Mouse (Mus musculus): Measurements from ENCODE around the gene Neurl4. TPM values are rescaled to one million over a fixed set of nuclear protein-coding genes. Genes with fewer than 3 reads are reported as not detected.

The Neurl4 gene
- polyA plus RNA-seq, 1 experiment: 42.2 TPM

DNA sequence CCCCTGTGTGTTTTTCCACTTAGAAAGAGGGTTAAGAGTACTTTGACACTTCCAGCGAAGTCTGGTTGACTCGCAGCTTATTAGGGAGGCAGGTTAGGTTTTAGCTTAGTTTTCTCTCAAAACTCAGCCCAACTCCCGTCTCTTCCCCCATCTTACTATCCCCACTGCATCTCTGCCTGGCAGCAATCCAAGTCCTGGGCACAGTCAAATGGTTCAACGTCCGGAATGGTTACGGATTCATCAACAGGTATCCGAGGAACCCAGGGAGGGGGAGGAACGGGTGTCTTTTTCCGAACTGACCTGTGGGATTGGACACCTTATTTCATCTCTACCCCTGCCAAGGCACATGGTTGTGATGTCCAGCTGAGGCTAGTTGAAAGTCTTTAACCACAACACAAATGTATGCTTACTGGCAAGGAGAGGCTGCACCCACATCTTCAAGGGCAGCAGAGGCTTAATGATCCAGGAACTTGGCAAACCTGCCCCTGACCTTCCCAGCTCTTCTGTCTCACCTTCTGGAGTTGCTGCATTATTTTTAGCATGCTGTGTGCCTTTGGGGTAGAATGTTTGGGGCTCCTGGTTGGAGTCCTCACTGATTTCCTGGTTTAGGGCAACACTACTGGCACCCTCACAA, 36.0 kb downstream of the Neurl4 start:
- Histone ChIP-seq H3ac (ENCODE audit: control insufficient read depth, insufficient read length) (no peak overlapping the region), H3K79me2 (ENCODE audit: control insufficient read depth, insufficient read depth) (no peaks in the 10 kb centered on the region), H3K4me3 (no peak overlapping the region), H3K27me3 (ENCODE audit: control insufficient read depth, insufficient read depth, insufficient read length) (peaks cover 48% of the 10 kb centered on the region), H3K4me2 (ENCODE audit: low read depth) (no peak overlapping the region), H3K36me3 (ENCODE audit: control insufficient read depth, insufficient read depth) (no peaks in the 10 kb centered on the region)
- TF ChIP-seq TCF12 (IDR thresholded peaks at IDR 0.05; ENCODE audit: insufficient read depth, poor library complexity, severe bottlenecking): no peak
- TF ChIP-seq REST (IDR thresholded peaks at IDR 0.05; ENCODE audit: insufficient read depth, insufficient read length): no peak
- no peak for TF ChIP-seq USF1 (IDR thresholded peaks at IDR 0.05; ENCODE audit: low read depth)
- no peak for TF ChIP-seq MYOD1 (IDR thresholded peaks at IDR 0.05; ENCODE audit: control insufficient read depth in 1 of 3, insufficient read length in 2 of 3, low read depth in 2 of 3)
- TF ChIP-seq POLR2A (IDR thresholded peaks at IDR 0.05; ENCODE audit: insufficient read length, low read depth): no peak
- TF ChIP-seq MAX (IDR thresholded peaks at IDR 0.05; ENCODE audit: low read depth): no peak
- no peak for TF ChIP-seq SRF (IDR thresholded peaks at IDR 0.05; ENCODE audit: control insufficient read depth, insufficient read length, low read depth)
- no peak for TF ChIP-seq CEBPB (IDR thresholded peaks at IDR 0.05; ENCODE audit: insufficient read depth, poor library complexity, severe bottlenecking)
- no peak for TF ChIP-seq E2F4 (IDR thresholded peaks at IDR 0.05; ENCODE audit: insufficient read depth)
- TF ChIP-seq MYOG (IDR thresholded peaks at IDR 0.05; ENCODE audit: control insufficient read depth in 1 of 3, insufficient read depth in 1 of 3, insufficient read length in 2 of 3, low read depth in 2 of 3): no peak
- TF ChIP-seq POLR2AphosphoS2 (IDR thresholded peaks at IDR 0.05; ENCODE audit: insufficient read length, low read depth): no peak

DNA sequence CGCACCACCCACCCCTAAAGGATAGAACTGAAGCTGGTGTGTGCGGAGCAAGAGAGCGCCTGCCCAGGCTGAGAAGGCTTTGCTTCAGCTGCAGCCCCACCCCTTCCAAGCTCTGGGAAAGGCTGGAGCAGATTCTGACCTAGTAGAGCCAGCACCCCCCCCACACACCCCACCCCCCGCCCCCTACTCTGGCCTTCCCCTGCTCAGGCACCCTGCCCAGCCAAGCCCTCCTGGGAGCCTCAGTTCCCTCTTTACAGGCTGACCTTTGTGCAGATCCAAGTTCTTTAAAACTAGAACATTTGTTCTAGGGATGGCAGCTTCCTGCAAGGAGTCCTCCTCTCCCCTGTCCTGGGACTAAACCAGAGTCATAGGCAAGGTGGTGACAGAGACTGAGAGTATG, 36.5 kb downstream of the Neurl4 start:
- H3K27me3 ChIP-seq (ENCODE audit: control insufficient read depth, insufficient read depth, insufficient read length): peaks cover 48% of the 10 kb centered on the region
- no peak overlapping the region for H3K4me3 ChIP-seq
- no peaks in the 10 kb centered on the region for H3K36me3 ChIP-seq (ENCODE audit: control insufficient read depth, insufficient read depth)
- TF ChIP-seq POLR2AphosphoS2 (IDR thresholded peaks at IDR 0.05; ENCODE audit: insufficient read length, low read depth): no peak
- no peaks in the 10 kb centered on the region for H3K79me2 ChIP-seq (ENCODE audit: control insufficient read depth, insufficient read depth)
- H3ac ChIP-seq (ENCODE audit: control insufficient read depth, insufficient read length): no peak overlapping the region
- H3K4me2 ChIP-seq (ENCODE audit: low read depth): no peak overlapping the region

DNA sequence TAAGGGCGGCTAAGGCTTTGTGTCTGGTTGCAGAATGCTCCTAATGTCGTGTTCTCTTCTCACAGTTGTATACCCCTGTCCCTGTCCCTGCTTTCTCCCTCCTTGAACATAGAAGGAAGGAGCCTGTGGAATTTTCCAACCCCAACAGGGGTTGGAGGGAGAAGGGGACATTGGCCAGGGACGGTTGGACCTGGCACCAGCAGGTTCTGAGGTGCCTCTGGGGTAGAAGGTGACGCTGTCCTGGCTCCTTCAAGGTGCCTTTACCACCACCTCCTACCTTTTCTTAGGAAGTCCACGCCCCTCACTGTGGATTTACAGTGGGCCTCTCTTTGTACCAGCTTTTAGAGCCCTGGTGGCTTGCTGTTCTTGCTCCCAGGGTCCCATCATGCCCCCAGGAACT, 37.0 kb downstream of the Neurl4 start:
- Histone ChIP-seq H3K4me3 (no peak overlapping the region), H3ac (ENCODE audit: control insufficient read depth, insufficient read length) (no peak overlapping the region), H3K27me3 (ENCODE audit: control insufficient read depth, insufficient read depth, insufficient read length) (peaks cover 48% of the 10 kb centered on the region), H3K36me3 (ENCODE audit: control insufficient read depth, insufficient read depth) (no peaks in the 10 kb centered on the region), H3K4me2 (ENCODE audit: low read depth) (no peak overlapping the region), H3K79me2 (ENCODE audit: control insufficient read depth, insufficient read depth) (no peaks in the 10 kb centered on the region)
- TF ChIP-seq POLR2A (IDR thresholded peaks at IDR 0.05; ENCODE audit: insufficient read length, low read depth): no peak
- TF ChIP-seq TCF3 (IDR thresholded peaks at IDR 0.05; ENCODE audit: insufficient read length, low read depth): no peak
- TF ChIP-seq SRF (IDR thresholded peaks at IDR 0.05; ENCODE audit: control insufficient read depth, insufficient read length, low read depth): no peak
- TF ChIP-seq USF1 (IDR thresholded peaks at IDR 0.05; ENCODE audit: low read depth): no peak
- no peak for TF ChIP-seq POLR2AphosphoS2 (IDR thresholded peaks at IDR 0.05; ENCODE audit: insufficient read length, low read depth)
- TF ChIP-seq MYOG (IDR thresholded peaks at IDR 0.05; ENCODE audit: control insufficient read depth in 1 of 3, insufficient read depth in 1 of 3, insufficient read length in 2 of 3, low read depth in 2 of 3): no peak
- no peak for TF ChIP-seq MYOD1 (IDR thresholded peaks at IDR 0.05; ENCODE audit: control insufficient read depth in 1 of 3, insufficient read length in 2 of 3, low read depth in 2 of 3)
- no peak for TF ChIP-seq REST (IDR thresholded peaks at IDR 0.05; ENCODE audit: insufficient read depth, insufficient read length)
- no peak for TF ChIP-seq E2F4 (IDR thresholded peaks at IDR 0.05; ENCODE audit: insufficient read depth)
- no peak for TF ChIP-seq CEBPB (IDR thresholded peaks at IDR 0.05; ENCODE audit: insufficient read depth, poor library complexity, severe bottlenecking)
- TF ChIP-seq MAX (IDR thresholded peaks at IDR 0.05; ENCODE audit: low read depth): no peak
- TF ChIP-seq TCF12 (IDR thresholded peaks at IDR 0.05; ENCODE audit: insufficient read depth, poor library complexity, severe bottlenecking): no peak

DNA sequence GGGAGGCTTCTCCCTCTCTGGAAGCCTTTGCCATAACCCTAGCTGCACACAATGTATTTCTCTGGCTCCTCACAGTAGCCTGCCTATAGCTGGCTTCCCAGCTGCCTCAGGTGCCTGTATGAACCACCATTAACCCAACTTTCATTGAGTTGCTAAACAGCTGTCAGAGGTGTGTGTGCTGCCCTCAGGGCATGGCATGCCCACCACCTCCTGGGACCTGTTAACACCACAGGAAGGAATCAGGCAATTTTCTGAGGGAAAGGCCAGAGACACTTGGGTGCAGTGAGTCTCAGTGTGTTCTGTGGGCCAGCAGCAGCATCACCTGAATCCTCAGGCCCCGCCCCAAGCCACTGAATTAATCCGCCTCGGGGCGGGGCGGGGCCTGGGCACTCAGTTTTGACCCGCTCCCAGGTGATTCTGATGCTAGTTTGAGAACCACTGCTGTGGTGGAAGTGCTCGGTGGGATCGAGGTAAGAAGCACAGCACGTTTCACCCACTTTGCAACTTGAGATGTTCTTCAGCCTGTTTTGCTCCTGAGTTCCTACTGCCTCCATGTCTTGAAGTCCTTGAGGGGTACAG, 37.6 kb downstream of the Neurl4 start:
- peaks cover 48% of the 10 kb centered on the region for H3K27me3 ChIP-seq (ENCODE audit: control insufficient read depth, insufficient read depth, insufficient read length)
- H3K4me3 ChIP-seq: no peak overlapping the region
- no peaks in the 10 kb centered on the region for H3K36me3 ChIP-seq (ENCODE audit: control insufficient read depth, insufficient read depth)
- H3K79me2 ChIP-seq (ENCODE audit: control insufficient read depth, insufficient read depth): no peaks in the 10 kb centered on the region
- H3K4me2 ChIP-seq (ENCODE audit: low read depth): no peak overlapping the region
- TF ChIP-seq POLR2AphosphoS2 (IDR thresholded peaks at IDR 0.05; ENCODE audit: insufficient read length, low read depth): no peak
- H3ac ChIP-seq (ENCODE audit: control insufficient read depth, insufficient read length): no peak overlapping the region

DNA sequence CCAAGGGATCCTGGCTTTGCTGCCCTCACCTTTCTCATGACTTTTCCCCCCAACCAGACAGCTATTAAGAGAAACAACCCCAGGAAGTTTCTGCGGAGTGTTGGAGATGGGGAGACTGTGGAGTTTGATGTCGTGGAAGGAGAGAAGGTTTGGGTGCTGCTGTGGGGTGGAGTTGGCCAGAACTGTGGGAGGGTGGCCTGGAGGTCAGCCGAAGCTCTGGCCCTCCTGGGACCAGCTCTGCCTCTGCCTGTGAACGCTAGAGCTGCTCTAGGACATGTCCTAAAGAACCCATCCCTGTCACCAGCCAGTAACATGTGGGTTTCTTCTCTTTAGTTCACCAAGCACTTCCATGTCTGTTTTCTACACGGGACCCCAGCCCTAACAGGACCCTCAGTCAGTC, 38.3 kb downstream of the Neurl4 start:
- no peak overlapping the region for H3K4me2 ChIP-seq (ENCODE audit: low read depth)
- no peak overlapping the region for H3ac ChIP-seq (ENCODE audit: control insufficient read depth, insufficient read length)
- TF ChIP-seq MYOD1 (IDR thresholded peaks at IDR 0.05; ENCODE audit: control insufficient read depth in 1 of 3, insufficient read length in 2 of 3, low read depth in 2 of 3): no peak
- TF ChIP-seq SRF (IDR thresholded peaks at IDR 0.05; ENCODE audit: control insufficient read depth, insufficient read length, low read depth): no peak
- no peak for TF ChIP-seq TCF3 (IDR thresholded peaks at IDR 0.05; ENCODE audit: insufficient read length, low read depth)
- no peak for TF ChIP-seq TCF12 (IDR thresholded peaks at IDR 0.05; ENCODE audit: insufficient read depth, poor library complexity, severe bottlenecking)
- no peak for TF ChIP-seq REST (IDR thresholded peaks at IDR 0.05; ENCODE audit: insufficient read depth, insufficient read length)
- TF ChIP-seq MYOG (IDR thresholded peaks at IDR 0.05; ENCODE audit: control insufficient read depth in 1 of 3, insufficient read depth in 1 of 3, insufficient read length in 2 of 3, low read depth in 2 of 3): no peak
- TF ChIP-seq USF1 (IDR thresholded peaks at IDR 0.05; ENCODE audit: low read depth): no peak
- TF ChIP-seq MAX (IDR thresholded peaks at IDR 0.05; ENCODE audit: low read depth): no peak
- no peaks in the 10 kb centered on the region for H3K79me2 ChIP-seq (ENCODE audit: control insufficient read depth, insufficient read depth)
- H3K4me3 ChIP-seq: no peak overlapping the region
- peaks cover 48% of the 10 kb centered on the region for H3K27me3 ChIP-seq (ENCODE audit: control insufficient read depth, insufficient read depth, insufficient read length)
- H3K36me3 ChIP-seq (ENCODE audit: control insufficient read depth, insufficient read depth): no peaks in the 10 kb centered on the region

Data from myocyte (in vitro differentiated cells).